22 mouse cellular contexts compared by ENCODE assay signal in the genomic region with DNA sequence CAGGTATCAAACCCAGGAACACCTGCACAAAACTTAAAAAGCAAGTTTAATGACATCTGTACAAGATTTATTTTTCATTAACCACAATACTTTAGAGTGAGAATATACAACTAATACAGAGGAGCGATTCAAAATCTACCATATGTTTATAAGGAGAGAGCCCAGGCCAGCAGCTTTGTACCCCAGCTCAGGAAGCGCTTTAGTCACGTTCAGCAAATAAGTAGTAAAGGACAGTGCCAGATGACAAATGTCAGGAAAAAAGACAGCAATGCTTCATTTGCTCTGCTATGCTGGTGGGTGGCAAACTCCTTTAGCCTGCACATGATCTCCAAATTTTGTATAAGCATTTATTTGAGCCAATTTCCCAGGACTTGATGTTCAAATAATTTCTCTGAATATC. TPM values are rescaled to one million over a fixed set of nuclear protein-coding genes. Genes with fewer than 3 reads are reported as not detected.
A peak's percentile ranks its signal among the peaks of the same experiment; 100 is the strongest.
DNase-seq lines count a peak whose midpoint lies in the region; ATAC-seq and TF ChIP-seq lines count a peak whose summit lies in the region.
"Had no signal": no experiment of that assay in that cellular context is flagged by ENCODE, and none has a peak within 500 bp of the region (broad histone marks: within the 10 kb centered on the region; RNA-seq: fewer than 3 reads in every experiment).

No protein-coding gene starts in this region.

- WGBS in lung, embryonic 14.5 days, result 72% methylated on average over 3 of the region's 3 CpGs
- WGBS in lung, embryonic 15.5 days, result 69% methylated on average over 3 of the region's 3 CpGs
- WGBS in lung, embryonic 16.5 days, result 65% methylated on average over 3 of the region's 3 CpGs

- H3K4me3 ChIP-seq in lung, embryonic 14.5 days (ENCODE audit: low read depth, low read length), result no peak overlapping the region
- no peak overlapping the region for H3K4me3 ChIP-seq in lung, embryonic 15.5 days
- H3K4me3 ChIP-seq in lung, embryonic 16.5 days (ENCODE audit: low read length), result no peak overlapping the region

- no peaks in the 10 kb centered on the region for H3K9me3 ChIP-seq in lung, embryonic 14.5 days (ENCODE audit: low read depth, low read length)
- no peaks in the 10 kb centered on the region for H3K9me3 ChIP-seq in lung, embryonic 15.5 days
- H3K9me3 ChIP-seq in lung, embryonic 16.5 days (ENCODE audit: control insufficient read depth, low read length), result no peaks in the 10 kb centered on the region
- H3K9me3 ChIP-seq: G1E had no signal

- no peak overlapping the region for H3K27ac ChIP-seq in lung, embryonic 14.5 days (ENCODE audit: low read depth)
- H3K27ac ChIP-seq in lung, embryonic 15.5 days, result no peak overlapping the region
- peak overlapping the region; percentile 80 for H3K27ac ChIP-seq in lung, embryonic 16.5 days (ENCODE audit: low read length)

- H3K9ac ChIP-seq in lung, embryonic 14.5 days, result no peak overlapping the region
- H3K9ac ChIP-seq in lung, embryonic 15.5 days, result no peak overlapping the region
- H3K9ac ChIP-seq in lung, embryonic 16.5 days (ENCODE audit: low read length), result no peak overlapping the region

- no peak overlapping the region for H3K4me2 ChIP-seq in lung, embryonic 14.5 days
- no peak overlapping the region for H3K4me2 ChIP-seq in lung, embryonic 15.5 days
- no peak overlapping the region for H3K4me2 ChIP-seq in lung, embryonic 16.5 days (ENCODE audit: low read depth, low read length)

- no peak for ATAC-seq in lung, embryonic 14.5 days (ENCODE audit: insufficient read depth)
- peak; percentile 62; the same call in 1 of the 2 replicates for ATAC-seq in lung, embryonic 15.5 days (ENCODE audit: borderline replicate concordance, extremely low read depth, low FRiP score, low TSS enrichment)
- peak; percentile 89 for ATAC-seq in lung, embryonic 16.5 days (ENCODE audit: low read depth)
- ATAC-seq: activated CD4-positive, CD25-positive, alpha-beta regulatory T cell, adult 4 months; CD4-positive, CD25-positive, alpha-beta regulatory T cell, adult 4 months; Patski had no signal

- peak; percentile 4 for DNase-seq in lung, embryonic 14.5 days
- no peak for DNase-seq in lung, adult 18-20 months
- DNase-seq in lung, postnatal 4 days, result no peak
- DNase-seq in lung, postnatal 25 days (ENCODE audit: low spot score), result no peak
- DNase-seq: adrenal gland, adult 2 months; adrenal gland, adult 8-10 months; adrenal gland, postnatal 10 days; adrenal gland, postnatal 14 days; adrenal gland, postnatal 25 days; adrenal gland, postnatal 36 days; B cell, adult 2 months; cerebellum, adult 11 months; cerebellum, adult 11-12 months; cerebellum, adult 18-20 months had no signal

- peaks cover 13% of the 10 kb centered on the region; the same call in 1 of the 2 replicates for H3K36me3 ChIP-seq in lung, embryonic 14.5 days (ENCODE audit: insufficient read depth)
- H3K36me3 ChIP-seq in lung, embryonic 15.5 days, result peaks cover 7% of the 10 kb centered on the region
- H3K36me3 ChIP-seq in lung, embryonic 16.5 days (ENCODE audit: control insufficient read depth, insufficient read depth, low read length), result 0 out of 2 replicates have a peak, but pooled peaks cover 4% of the 10 kb centered on the region

- no peaks in the 10 kb centered on the region for H3K4me1 ChIP-seq in lung, embryonic 14.5 days (ENCODE audit: insufficient read depth)
- H3K4me1 ChIP-seq in lung, embryonic 15.5 days, result no peaks in the 10 kb centered on the region
- no peaks in the 10 kb centered on the region for H3K4me1 ChIP-seq in lung, embryonic 16.5 days (replicated peaks; ENCODE audit: control insufficient read depth, insufficient read depth, low read length)

- TF ChIP-seq CTCF in lung, embryonic 14.5 days (IDR thresholded peaks at IDR 0.05; ENCODE audit: low read depth), result no peak

- no peaks in the 10 kb centered on the region for H3K27me3 ChIP-seq in lung, embryonic 14.5 days (ENCODE audit: insufficient read depth, low read length)
- no peaks in the 10 kb centered on the region for H3K27me3 ChIP-seq in lung, embryonic 15.5 days
- H3K27me3 ChIP-seq in lung, embryonic 16.5 days (ENCODE audit: control insufficient read depth, insufficient read depth, low read depth, low read length), result no peaks in the 10 kb centered on the region
- H3K27me3 ChIP-seq: CH12.LX, Patski had no signal

RNA-seq across cellular contexts. Expression of a gene that starts 56.1 kb away (rescaled TPM):
- polyA plus RNA-seq in lung, embryonic 14.5 days (2014; fragmentation: Nextera tagmentation; extraction: Ambion mirVana), result 29.3 and 30.8 TPM in 2 replicates
- 22.4 and 25.7 TPM in 2 replicates for polyA plus RNA-seq in lung, embryonic 15.5 days (2015; fragmentation: Nextera tagmentation; extraction: Ambion mirVana)
- polyA plus RNA-seq in lung, embryonic 16.5 days (2015; fragmentation: Nextera tagmentation; extraction: Ambion mirVana), result 12.7 and 14.1 TPM in 2 replicates

RNA-seq across cellular contexts. Expression of a gene that starts 56.6 kb away (rescaled TPM):
- polyA plus RNA-seq in lung, embryonic 14.5 days (2014; fragmentation: Nextera tagmentation; extraction: Ambion mirVana), result not detected in 2 replicates
- polyA plus RNA-seq in lung, embryonic 15.5 days (2015; fragmentation: Nextera tagmentation; extraction: Ambion mirVana), result not detected in 2 replicates
- polyA plus RNA-seq in lung, embryonic 16.5 days (2015; fragmentation: Nextera tagmentation; extraction: Ambion mirVana), result not detected in 2 replicates
- polyA plus RNA-seq: activated CD4-positive, CD25-positive, alpha-beta regulatory T cell, adult 4 months; C2C12; CD4-positive, CD25-positive, alpha-beta regulatory T cell, adult 4 months; G1E; Patski had no signal
